Mouse (Mus musculus) bone marrow, adult 2 months (tissue): Measurements from ENCODE around the gene Mrpl12. TPM values are rescaled to one million over a fixed set of nuclear protein-coding genes. Genes with fewer than 3 reads are reported as not detected.
"Not testable (repeated sequence)": the region's sequence is repeated elsewhere in the genome, so short reads cannot be mapped to it uniquely, and the experiment has no call there.

Experiments used
- H3K27ac ChIP-seq: fragments of 200-500 bp; 2 replicates; pipeline ENCODE4 v1.5.1; 2012; ENCODE audit warnings: low read depth, mild to moderate bottlenecking, control low read depth, inconsistent platforms, low read length; ENCODE audit not compliant: control insufficient read depth, poor library complexity, insufficient read depth
- H3K4me1 ChIP-seq: fragments of 200-500 bp; 2 replicates; pipeline ENCODE4 v1.6.1; 2011; ENCODE audit warnings: low read length; ENCODE audit not compliant: control insufficient read depth, insufficient read depth
- H3K4me3 ChIP-seq: fragments of 200-500 bp; replicated peaks from 2 replicates; pipeline ENCODE3; 2011; ENCODE audit warnings: mild to moderate bottlenecking, low read depth, low read length, control low read depth; ENCODE audit not compliant: control insufficient read depth
- CTCF ChIP-seq: fragments of 200-500 bp; IDR thresholded peaks from 2 replicates; pipeline ENCODE4 v1.5.1; 2011; ENCODE audit warnings: low read length, control low read depth; ENCODE audit not compliant: control insufficient read depth, insufficient read depth
- POLR2A ChIP-seq: fragments of 200-500 bp; IDR thresholded peaks from 2 replicates; pipeline ENCODE4 v1.6.1; 2011; ENCODE audit warnings: low read depth, mild to moderate bottlenecking, control low read depth, low read length, borderline replicate concordance; ENCODE audit not compliant: control insufficient read depth
- WGBS: fragments of 180-500 bp; shearing (Covaris S2); methylation state at CpG from one replicate; pipeline ENCODE4 v1.1.7; 2018; 5-methylcytosine and 5-hydroxymethylcytosine counted together
- polyA plus RNA-seq: library from polyadenylated mRNA; stranded (reverse); fragments of >200 nt; gene quantifications from 2 replicates; pipeline ENCODE4 v1.2.4, GENCODE M21; 2011; ENCODE audit warnings: low replicate concordance; ENCODE audit not compliant: missing spikeins, insufficient read depth, insufficient read length

The Mrpl12 gene
- polyA plus RNA-seq, 1 experiment: 87.1 TPM

GRCm38 (mm10) chr11:120508290-120508870 is 24.0 kb downstream of the Mrpl12 start:
- TF ChIP-seq POLR2A (no peak), CTCF (no peak)
- H3K27ac ChIP-seq: no peak overlapping the region
- WGBS: 83% methylated on average over 9 of the region's 9 CpGs
- H3K4me3 ChIP-seq: no peak overlapping the region
- H3K4me1 ChIP-seq: peaks cover 5% of the 10 kb centered on the region

- peak overlapping the region; percentile 59; the same call in 1 of the 2 replicates for H3K27ac ChIP-seq
Observed at GRCm38 (mm10) chr11:120509940-120510339, 25.5 kb downstream of the Mrpl12 start.

GRCm38 (mm10) chr11:120510375-120511030 is 26.1 kb downstream of the Mrpl12 start:
- Histone ChIP-seq H3K27ac (peak overlapping the region; percentile 59), H3K4me1 (peaks cover 5% of the 10 kb centered on the region), H3K4me3 (peak overlapping the region; percentile 54)
- TF ChIP-seq CTCF: no peak
- no peak for TF ChIP-seq POLR2A
- WGBS: 1% methylated on average over 16 of the region's 16 CpGs

More at GRCm38 (mm10) chr11:120509940-120510339, 25.5 kb downstream of the Mrpl12 start:
- no peak for TF ChIP-seq POLR2A
- no peak for TF ChIP-seq CTCF
- Histone ChIP-seq H3K4me3 (no peak overlapping the region), H3K4me1 (peaks cover 5% of the 10 kb centered on the region)
- WGBS: 9% methylated on average over 4 of the region's 4 CpGs

- TF ChIP-seq POLR2A (no peak), CTCF (no peak)
- Histone ChIP-seq H3K4me1 (peaks cover 5% of the 10 kb centered on the region), H3K27ac (no peak overlapping the region), H3K4me3 (no peak overlapping the region)
- WGBS: 78% methylated on average over 6 of the region's 6 CpGs
Observed at GRCm38 (mm10) chr11:120512790-120513453, 28.5 kb downstream of the Mrpl12 start.

GRCm38 (mm10) chr11:120514262-120514661 is 29.8 kb downstream of the Mrpl12 start:
- H3K4me1 ChIP-seq, H3K27ac ChIP-seq, H3K4me3 ChIP-seq: not testable (repeated sequence)
- WGBS: 87% methylated on average over 2 of the region's 2 CpGs

GRCm38 (mm10) chr11:120515611-120516010 is 31.2 kb downstream of the Mrpl12 start:
- TF ChIP-seq POLR2A (no peak), CTCF (peak; percentile 94)
- 22% methylated on average over 17 of the region's 17 CpGs for WGBS
- Histone ChIP-seq H3K4me3 (no peak overlapping the region), H3K27ac (no peak overlapping the region), H3K4me1 (peaks cover 3% of the 10 kb centered on the region; the same call in 1 of the 2 replicates)

- Histone ChIP-seq H3K4me1 (peaks cover 2% of the 10 kb centered on the region; the same call in 1 of the 2 replicates), H3K27ac (no peak overlapping the region)
- TF ChIP-seq POLR2A (no peak), CTCF (no peak)
Observed at GRCm38 (mm10) chr11:120517147-120517546, 32.7 kb downstream of the Mrpl12 start.

GRCm38 (mm10) chr11:120518027-120518426 is 33.6 kb downstream of the Mrpl12 start:
- WGBS: 21% methylated on average over 6 of the region's 6 CpGs

More at GRCm38 (mm10) chr11:120517147-120517546, 32.7 kb downstream of the Mrpl12 start:
- no peak overlapping the region for H3K4me3 ChIP-seq
- 81% methylated on average over 4 of the region's 4 CpGs for WGBS

More at GRCm38 (mm10) chr11:120518027-120518426, 33.6 kb downstream of the Mrpl12 start:
- H3K27ac ChIP-seq: peak overlapping the region; percentile 66; the same call in 1 of the 2 replicates
- no peak for TF ChIP-seq POLR2A
- TF ChIP-seq CTCF: no peak
- no peak overlapping the region for H3K4me3 ChIP-seq
- H3K4me1 ChIP-seq: peaks cover 2% of the 10 kb centered on the region; the same call in 1 of the 2 replicates
